Mouse (Mus musculus) heart, embryonic 16.5 days (tissue): ENCODE measurements at regions not wholly inside any gene's neighbourhood (a gene's known extent, or its start where the extent isn't known, plus 50 kb on each side); places are given as distances from the start of the nearest gene placed in this dataset.

ENCODE experiments used
- ATAC-seq: fragments of 200-750 bp; cut with Nextera tagmentation; replicated peaks from 2 replicates; pipeline ENCODE4 v1.8.0; 2017; ENCODE audit warnings: moderate number of reproducible peaks; ENCODE audit not compliant: insufficient read depth, low FRiP score; ENCODE audit errors: extremely low read depth
- H3K27ac ChIP-seq: fragments of 300-500 bp; sonication (generic); 2 replicates; pipeline ENCODE4 v1.5.1; 2014; ENCODE audit warnings: mild to moderate bottlenecking, low read length, control low read depth, moderate library complexity
- H3K27me3 ChIP-seq: fragments of 300-500 bp; sonication (generic); 2 replicates; pipeline ENCODE4 v1.6.1; 2014; ENCODE audit warnings: low read length, mixed read lengths; ENCODE audit not compliant: control insufficient read depth, insufficient read depth
- H3K36me3 ChIP-seq: fragments of 300-500 bp; sonication (generic); 2 replicates; pipeline ENCODE4 v1.6.1; 2014; ENCODE audit not compliant: control insufficient read depth, insufficient read depth
- H3K4me1 ChIP-seq: fragments of 300-500 bp; sonication (generic); 2 replicates; pipeline ENCODE4 v1.6.1; 2014; ENCODE audit warnings: low read length, mixed read lengths; ENCODE audit not compliant: control insufficient read depth, insufficient read depth
- H3K4me2 ChIP-seq: fragments of 300-500 bp; sonication (generic); 2 replicates; pipeline ENCODE4 v1.6.1; 2014; ENCODE audit warnings: low read depth, mild to moderate bottlenecking, control low read depth, low read length
- H3K4me3 ChIP-seq: fragments of 300-500 bp; sonication (generic); 2 replicates; pipeline ENCODE4 v1.5.1; 2014; ENCODE audit warnings: mild to moderate bottlenecking, control low read depth, low read length
- H3K9ac ChIP-seq: fragments of 300-500 bp; sonication (generic); 2 replicates; pipeline ENCODE4 v1.6.1; 2014; ENCODE audit warnings: low read length, control low read depth
- H3K9me3 ChIP-seq: fragments of 300-500 bp; sonication (generic); replicated peaks from 2 replicates; pipeline ENCODE4 v1.6.1; 2016; ENCODE audit warnings: low read length; ENCODE audit not compliant: control insufficient read depth
- WGBS: fragments of 180-500 bp; shearing (Covaris S2); extraction: QIAGEN DNeasy Blood & Tissue Kit; methylation state at CpG from one replicate; pipeline ENCODE4 v1.1.7; 2014; 5-methylcytosine and 5-hydroxymethylcytosine counted together

DNA sequence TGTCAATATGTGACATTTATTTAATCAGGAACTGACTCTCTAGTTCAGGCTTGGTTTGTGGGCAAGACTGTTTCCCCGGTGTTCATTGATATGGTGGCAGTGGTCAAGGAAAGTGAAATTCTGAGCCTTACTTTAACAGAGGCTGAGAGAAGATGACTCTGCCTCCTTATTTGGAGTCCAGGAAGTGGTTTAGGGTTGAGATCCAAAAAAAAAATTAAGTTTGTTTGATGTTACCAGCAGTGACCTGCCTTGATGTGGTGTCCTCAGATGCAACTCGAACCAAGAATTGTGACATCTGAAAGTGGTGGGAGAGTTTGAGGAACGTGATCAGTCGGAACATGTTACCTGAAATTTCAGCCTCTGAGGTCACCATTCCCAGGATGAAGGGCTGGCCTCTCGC, 151.4 kb downstream of the Klf5 start:
- H3K4me1 ChIP-seq = no peaks in the 10 kb centered on the region
- no peak overlapping the region for H3K4me2 ChIP-seq
- H3K9ac ChIP-seq = no peak overlapping the region
- H3K27me3 ChIP-seq = no peaks in the 10 kb centered on the region
- no peak for ATAC-seq
- H3K9me3 ChIP-seq = no peaks in the 10 kb centered on the region
- H3K27ac ChIP-seq = no peak overlapping the region
- H3K36me3 ChIP-seq = no peaks in the 10 kb centered on the region
- no peak overlapping the region for H3K4me3 ChIP-seq
- WGBS = 83% methylated on average over 5 of the region's 5 CpGs

GRCm38 (mm10) chr14:99451110-99451795, 152.8 kb downstream of the Klf5 start:
- no peak for ATAC-seq
- WGBS = 81% methylated on average over 11 of the region's 11 CpGs
- Histone ChIP-seq H3K36me3 (no peaks in the 10 kb centered on the region), H3K4me2 (no peak overlapping the region), H3K27ac (no peak overlapping the region), H3K9ac (no peak overlapping the region), H3K9me3 (no peaks in the 10 kb centered on the region), H3K27me3 (no peaks in the 10 kb centered on the region), H3K4me1 (no peaks in the 10 kb centered on the region), H3K4me3 (no peak overlapping the region)

- Histone ChIP-seq H3K9ac (no peak overlapping the region), H3K36me3 (no peaks in the 10 kb centered on the region), H3K4me3 (no peak overlapping the region), H3K4me1 (no peaks in the 10 kb centered on the region), H3K4me2 (no peak overlapping the region), H3K27me3 (no peaks in the 10 kb centered on the region), H3K9me3 (no peaks in the 10 kb centered on the region), H3K27ac (no peak overlapping the region)
- WGBS = 77% methylated on average over 12 of the region's 12 CpGs
- ATAC-seq = no peak
Measured at GRCm38 (mm10) chr14:99453916-99454315, 155.4 kb downstream of the Klf5 start.

GRCm38 (mm10) chr14:99456555-99456954, 158.1 kb downstream of the Klf5 start:
- Histone ChIP-seq H3K9ac (no peak overlapping the region), H3K4me3 (no peak overlapping the region), H3K9me3 (no peaks in the 10 kb centered on the region), H3K4me2 (no peak overlapping the region), H3K27me3 (no peaks in the 10 kb centered on the region), H3K36me3 (no peaks in the 10 kb centered on the region), H3K4me1 (no peaks in the 10 kb centered on the region), H3K27ac (no peak overlapping the region)
- no peak for ATAC-seq
- 88% methylated on average over 10 of the region's 10 CpGs for WGBS

- no peaks in the 10 kb centered on the region for H3K36me3 ChIP-seq
- H3K27me3 ChIP-seq = no peaks in the 10 kb centered on the region
- H3K9me3 ChIP-seq = no peaks in the 10 kb centered on the region
- no peaks in the 10 kb centered on the region for H3K4me1 ChIP-seq
- H3K27ac ChIP-seq = no peak overlapping the region
- no peak for ATAC-seq
- H3K4me2 ChIP-seq = no peak overlapping the region
- H3K9ac ChIP-seq = no peak overlapping the region
- no peak overlapping the region for H3K4me3 ChIP-seq
- WGBS = 84% methylated on average over 6 of the region's 6 CpGs
Measured at GRCm38 (mm10) chr14:99457573-99457972, 159.1 kb downstream of the Klf5 start.

- H3K9ac ChIP-seq = no peak overlapping the region
- no peaks in the 10 kb centered on the region for H3K27me3 ChIP-seq
- H3K9me3 ChIP-seq = no peaks in the 10 kb centered on the region
- no peaks in the 10 kb centered on the region for H3K4me1 ChIP-seq
- H3K36me3 ChIP-seq = no peaks in the 10 kb centered on the region
- no peak overlapping the region for H3K27ac ChIP-seq
- no peak overlapping the region for H3K4me2 ChIP-seq
- WGBS = 72% methylated on average over 2 of the region's 2 CpGs
- H3K4me3 ChIP-seq = no peak overlapping the region
- no peak for ATAC-seq
Measured at GRCm38 (mm10) chr14:99472111-99472510, 173.6 kb downstream of the Klf5 start.

DNA sequence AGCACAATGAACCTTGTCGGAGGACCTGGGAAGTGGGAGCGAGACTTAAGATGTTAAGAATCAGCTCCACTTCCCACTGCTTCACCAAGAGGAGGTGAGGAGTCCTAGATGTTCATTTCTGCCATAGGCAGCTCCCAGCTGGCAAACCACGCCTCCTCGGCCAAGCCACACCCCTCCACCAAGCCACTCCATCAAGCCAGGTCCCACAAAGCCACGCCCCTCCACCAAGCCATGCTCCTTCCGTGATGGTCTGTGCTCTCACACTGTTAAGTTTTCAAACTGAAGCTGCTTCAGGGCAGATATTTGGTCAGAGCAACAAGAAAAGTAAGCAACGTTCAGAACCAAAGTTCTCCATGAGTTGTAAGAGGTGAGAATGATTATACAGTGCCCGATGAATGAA, 176.8 kb downstream of the Klf5 start:
- Histone ChIP-seq H3K4me1 (no peaks in the 10 kb centered on the region), H3K36me3 (no peaks in the 10 kb centered on the region), H3K9ac (no peak overlapping the region), H3K27ac (no peak overlapping the region), H3K4me3 (no peak overlapping the region), H3K27me3 (no peaks in the 10 kb centered on the region), H3K4me2 (no peak overlapping the region), H3K9me3 (no peaks in the 10 kb centered on the region)
- no peak for ATAC-seq
- WGBS = 66% methylated on average over 8 of the region's 8 CpGs

DNA sequence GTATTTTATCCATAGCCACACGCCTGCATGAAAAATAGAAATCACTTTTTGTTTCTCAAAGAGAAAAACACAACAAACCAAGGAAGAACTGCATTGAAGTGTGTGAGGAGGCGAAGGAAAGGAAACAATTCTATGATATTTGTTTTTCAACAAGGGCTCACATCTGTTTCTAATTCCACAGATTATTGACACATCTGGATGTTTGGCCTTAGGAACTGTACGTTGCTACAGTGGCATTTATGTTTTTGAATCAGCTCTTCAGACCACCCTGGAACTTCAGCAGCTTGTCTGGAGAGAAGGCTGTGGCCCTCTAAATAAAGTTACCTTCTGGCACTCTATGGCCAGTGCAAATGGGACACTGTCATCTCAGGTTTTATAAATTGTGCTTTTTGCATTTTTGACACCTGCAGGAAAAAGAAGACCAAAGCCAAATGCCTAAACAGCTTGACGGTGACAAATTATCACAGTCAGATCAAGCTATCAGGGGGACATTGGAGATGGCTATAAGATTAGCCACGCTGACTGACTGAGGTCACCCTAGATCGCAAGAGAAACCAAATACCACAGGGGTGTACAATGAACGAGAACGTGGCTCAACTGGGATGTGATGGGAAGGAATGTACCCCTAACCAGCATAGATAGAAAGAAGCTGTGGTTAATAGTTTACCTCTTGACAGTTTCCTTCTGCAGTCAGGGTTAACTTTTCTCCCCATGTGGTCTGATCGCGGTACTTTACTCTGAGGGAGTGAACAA, 182.0 kb downstream of the Klf5 start:
- 65% methylated on average over 10 of the region's 10 CpGs for WGBS
- ATAC-seq = no peak
- H3K36me3 ChIP-seq = no peaks in the 10 kb centered on the region

DNA sequence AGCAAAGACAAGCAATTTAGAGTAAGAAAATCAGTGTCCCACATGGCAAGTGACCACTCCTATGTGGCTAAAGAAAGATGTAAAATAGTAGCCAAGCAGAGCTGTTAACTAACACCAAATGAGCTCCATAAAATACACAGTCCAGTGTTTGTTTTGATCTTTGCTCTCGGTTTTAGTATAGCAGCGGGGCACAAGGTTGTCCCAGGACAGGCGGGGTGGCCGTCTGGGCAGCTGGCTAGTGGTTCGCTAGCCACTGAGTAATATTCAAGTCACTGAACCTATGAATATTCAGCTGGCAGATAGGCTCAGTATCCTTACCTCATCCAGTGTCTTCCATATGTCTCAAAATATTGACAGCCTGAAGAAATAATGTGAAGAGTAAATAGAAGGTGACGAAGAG, 189.5 kb downstream of the Klf5 start:
- 72% methylated on average over 6 of the region's 6 CpGs for WGBS
- Histone ChIP-seq H3K9me3 (no peaks in the 10 kb centered on the region), H3K4me1 (no peaks in the 10 kb centered on the region), H3K4me3 (no peak overlapping the region), H3K9ac (no peak overlapping the region), H3K27me3 (no peaks in the 10 kb centered on the region), H3K4me2 (no peak overlapping the region), H3K27ac (no peak overlapping the region), H3K36me3 (no peaks in the 10 kb centered on the region)
- no peak for ATAC-seq

More for the DNA sequence above, 182.0 kb downstream of the Klf5 start:
- Histone ChIP-seq H3K4me1 (no peaks in the 10 kb centered on the region), H3K9me3 (no peaks in the 10 kb centered on the region), H3K27me3 (no peaks in the 10 kb centered on the region), H3K4me3 (no peak overlapping the region), H3K9ac (no peak overlapping the region), H3K4me2 (no peak overlapping the region), H3K27ac (no peak overlapping the region)
